Mouse (Mus musculus): ENCODE measurements at regions not wholly inside any gene's neighbourhood (a gene's known extent, or its start where the extent isn't known, plus 50 kb on each side); places are given as distances from the start of the nearest gene placed in this dataset.

DNA sequence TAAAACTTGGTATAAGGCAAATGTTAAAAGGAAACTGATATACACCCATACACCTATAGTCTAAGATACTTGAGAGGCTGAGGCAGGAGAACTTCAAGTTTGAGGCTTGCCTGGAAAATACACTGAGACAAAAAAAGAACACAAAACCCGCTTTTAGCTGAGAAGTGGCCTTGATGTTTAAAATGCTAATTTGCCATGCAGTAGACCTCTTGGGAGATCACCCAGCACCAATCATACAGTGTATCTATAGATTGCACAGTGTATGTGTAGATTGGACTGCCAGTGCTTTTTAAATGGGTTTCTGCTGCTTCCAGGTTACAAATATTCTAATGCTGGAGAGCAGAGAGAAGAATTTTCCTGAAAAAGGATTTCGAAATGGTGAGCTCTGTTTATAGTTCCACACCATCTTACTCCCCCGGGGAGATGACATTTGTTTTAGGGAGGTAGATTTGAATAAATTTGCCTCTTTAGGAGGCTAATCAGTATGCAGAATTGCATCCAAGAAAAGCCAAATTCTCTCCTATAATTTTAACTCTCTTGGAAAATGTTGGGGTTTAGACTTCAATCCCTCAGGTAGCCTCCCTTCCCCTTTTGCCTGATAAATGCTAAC is 194.0 kb downstream of the Otol1 start:
- no peak for DNase-seq (ENCODE audit: low spot score in 2 of 2)

GRCm38 (mm10) chr3:70215195-70215594 is 207.8 kb downstream of the Otol1 start:
- DNase-seq (ENCODE audit: low spot score in 2 of 2), result no peak

DNA sequence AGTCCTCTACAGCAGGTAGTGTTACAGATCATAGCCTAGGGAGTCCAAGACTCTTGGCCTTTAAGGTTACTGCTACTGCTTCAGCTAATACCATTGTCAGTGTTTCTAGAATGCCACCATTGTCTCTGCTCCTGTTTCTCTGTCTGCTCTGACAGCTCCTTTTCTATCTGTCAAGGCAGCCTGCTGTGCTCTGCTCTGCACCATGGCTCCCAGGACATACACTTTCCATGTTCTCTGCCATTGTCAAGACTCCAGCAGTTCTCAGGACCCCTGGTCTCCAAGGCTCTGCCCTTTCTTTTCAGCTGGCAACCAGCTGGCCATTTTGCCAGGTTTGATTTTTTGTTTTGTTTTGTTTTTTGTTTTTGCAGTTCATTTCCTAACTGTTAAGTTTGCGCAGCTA is 208.7 kb downstream of the Otol1 start:
- DNase-seq (ENCODE audit: low spot score in 2 of 2), result no peak

DNA sequence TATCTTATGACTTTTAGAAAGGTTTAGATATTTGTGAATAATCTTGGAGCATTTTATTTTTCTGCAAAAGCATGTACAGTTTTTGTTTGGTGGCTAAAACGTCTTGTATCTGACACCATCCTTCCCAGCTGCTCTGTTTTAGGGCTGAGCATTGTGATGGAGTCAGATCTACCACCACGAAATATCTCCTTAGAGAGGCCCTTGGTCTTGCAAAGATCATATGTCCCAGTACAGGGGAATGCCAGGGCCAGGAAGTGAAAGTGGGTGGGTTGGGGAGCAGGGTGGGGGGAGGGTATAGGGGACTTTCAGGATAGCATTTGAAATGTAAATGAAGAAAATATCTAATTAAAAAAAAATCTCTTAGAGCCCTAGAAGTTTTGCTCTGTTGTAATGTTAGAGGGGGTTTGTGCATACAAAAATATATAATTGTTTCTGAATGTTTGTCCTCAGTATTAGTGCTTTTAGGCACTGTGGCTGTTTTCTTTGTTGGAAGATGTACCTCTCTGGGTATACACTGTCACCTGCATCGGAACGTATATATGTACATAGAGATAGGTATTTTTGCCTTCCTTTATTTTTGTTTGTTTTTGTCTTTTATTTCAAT is 211.4 kb downstream of the Otol1 start:
- DNase-seq (ENCODE audit: low spot score in 2 of 2), result no peak

DNA sequence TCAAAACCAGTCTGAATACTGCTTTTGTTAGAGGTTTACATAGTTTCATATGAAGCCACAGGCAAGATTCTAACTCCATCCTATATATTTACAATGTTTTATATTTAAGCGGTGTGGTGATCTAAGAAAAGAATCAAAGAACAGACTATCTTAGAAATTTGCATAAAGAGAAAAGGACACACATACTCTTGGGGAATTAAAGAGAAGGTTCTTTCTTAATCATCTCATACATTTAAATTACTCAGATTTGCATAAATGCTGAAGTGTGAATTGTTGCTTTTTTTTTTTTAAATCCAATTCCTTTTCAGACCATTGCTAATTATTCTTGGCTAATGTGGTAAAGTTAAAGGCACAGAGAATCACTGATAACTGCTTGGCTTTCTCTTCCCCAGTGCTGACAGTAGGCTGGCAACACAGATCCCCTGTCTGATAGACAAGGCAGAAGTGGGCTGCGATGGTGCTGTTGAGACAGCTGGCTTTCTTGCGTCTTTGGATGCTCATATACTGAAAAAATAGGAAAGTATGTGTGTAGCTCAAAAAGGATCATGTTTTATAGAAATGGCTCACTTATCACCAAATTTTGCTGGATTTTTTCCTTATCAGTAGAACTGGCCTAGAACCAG is 216.1 kb downstream of the Otol1 start:
- DNase-seq (ENCODE audit: low spot score in 2 of 2), result no peak

DNA sequence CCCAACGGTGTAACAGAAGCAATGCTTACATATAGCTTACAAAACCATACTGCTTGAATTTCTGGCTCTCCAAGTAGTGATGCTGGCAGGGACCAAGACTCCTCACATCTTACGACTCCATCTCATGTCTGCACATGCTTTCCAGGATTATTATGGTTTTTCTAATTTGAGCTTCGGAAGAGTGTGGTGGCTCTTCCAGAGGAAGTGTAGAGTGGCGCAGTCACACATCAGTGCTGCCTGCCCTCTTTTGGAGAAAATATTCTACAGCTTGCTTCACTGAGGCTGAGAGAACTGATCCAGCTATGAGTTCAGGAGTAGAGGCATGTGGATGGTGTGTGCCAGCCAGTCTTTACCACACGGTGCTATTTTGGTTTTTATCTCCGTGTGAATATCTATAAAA is 217.4 kb downstream of the Otol1 start:
- DNase-seq (ENCODE audit: low spot score in 2 of 2), result no peak

- DNase-seq (ENCODE audit: low spot score in 2 of 2), result no peak
These were observed 219.8 kb downstream of the Otol1 start for GRCm38 (mm10) chr3:70227165-70227564.

- no peak for DNase-seq (ENCODE audit: low spot score in 2 of 2)
These were observed 241.2 kb downstream of the Otol1 start for GRCm38 (mm10) chr3:70248655-70249054.

GRCm38 (mm10) chr3:70249922-70250321 is 242.5 kb downstream of the Otol1 start:
- DNase-seq (ENCODE audit: low spot score in 2 of 2), result no peak

DNA sequence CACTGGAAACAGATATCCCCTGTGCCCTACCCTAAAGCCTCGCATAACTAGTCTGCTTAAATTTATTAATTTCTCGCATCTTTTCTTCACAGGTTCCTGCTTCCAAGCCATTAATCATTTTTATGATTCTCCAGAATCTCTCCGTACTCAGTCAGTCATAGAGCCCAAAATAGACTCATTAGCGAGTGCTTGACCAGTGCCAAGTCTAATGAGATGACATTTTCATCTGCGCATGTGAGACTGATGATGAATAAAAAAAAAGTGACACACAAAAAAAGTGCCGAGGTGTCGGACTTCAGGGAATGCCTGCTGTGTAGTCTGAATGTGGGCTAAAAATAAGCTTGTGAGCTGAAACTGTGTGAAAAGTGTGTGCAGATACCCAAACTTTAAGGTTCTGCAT is 243.3 kb downstream of the Otol1 start:
- DNase-seq (ENCODE audit: low spot score in 2 of 2), result no peak

DNA sequence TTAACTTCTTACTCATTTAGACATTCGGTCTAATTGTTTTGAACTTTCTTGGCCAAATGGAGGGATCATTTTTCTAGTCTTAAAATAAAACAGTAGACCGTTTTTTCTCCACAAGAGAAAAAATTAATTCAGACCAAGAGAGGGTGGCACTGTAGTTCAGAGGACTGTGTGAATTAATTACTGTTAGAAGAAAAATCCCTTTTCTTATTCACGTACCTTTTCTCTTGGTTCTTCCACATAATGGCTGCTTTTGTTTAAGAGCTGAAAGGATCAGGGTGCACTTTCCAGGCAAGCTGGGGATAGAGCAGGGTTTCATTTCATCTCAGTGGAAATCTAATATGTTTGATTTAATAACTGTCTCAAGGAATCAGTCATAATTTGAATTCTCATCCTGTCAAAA is 255.9 kb downstream of the Otol1 start:
- DNase-seq (ENCODE audit: low spot score in 2 of 2), result no peak

GRCm38 (mm10) chr3:70288590-70289388 is 281.4 kb downstream of the Otol1 start:
- DNase-seq (ENCODE audit: low spot score in 2 of 2), result no peak

GRCm38 (mm10) chr3:70307556-70307955 is 300.1 kb downstream of the Otol1 start:
- DNase-seq (ENCODE audit: low spot score in 2 of 2), result no peak

DNA sequence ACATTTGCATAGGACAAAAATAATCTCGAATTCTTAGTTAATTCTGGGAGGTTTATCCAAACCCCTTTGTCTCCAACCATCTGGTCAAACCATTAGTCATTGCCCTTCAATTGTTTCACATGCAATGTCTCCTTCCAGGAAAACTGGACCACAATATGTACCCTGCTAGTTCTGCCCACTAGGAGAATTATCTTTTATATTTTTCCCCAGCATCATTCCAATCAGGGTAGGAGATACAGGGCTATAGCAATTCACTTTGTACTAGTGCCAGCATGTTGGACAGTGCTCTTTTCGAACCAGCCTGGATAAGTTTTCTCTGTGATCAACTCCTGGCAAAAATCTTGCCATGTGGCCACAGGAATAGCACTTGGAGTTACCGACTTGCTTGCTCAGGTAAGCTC is 300.6 kb downstream of the Otol1 start:
- DNase-seq (ENCODE audit: low spot score in 2 of 2), result no peak

- DNase-seq (ENCODE audit: low spot score in 2 of 2), result no peak
These were observed 301.9 kb downstream of the Otol1 start for GRCm38 (mm10) chr3:70309304-70309703.

DNA sequence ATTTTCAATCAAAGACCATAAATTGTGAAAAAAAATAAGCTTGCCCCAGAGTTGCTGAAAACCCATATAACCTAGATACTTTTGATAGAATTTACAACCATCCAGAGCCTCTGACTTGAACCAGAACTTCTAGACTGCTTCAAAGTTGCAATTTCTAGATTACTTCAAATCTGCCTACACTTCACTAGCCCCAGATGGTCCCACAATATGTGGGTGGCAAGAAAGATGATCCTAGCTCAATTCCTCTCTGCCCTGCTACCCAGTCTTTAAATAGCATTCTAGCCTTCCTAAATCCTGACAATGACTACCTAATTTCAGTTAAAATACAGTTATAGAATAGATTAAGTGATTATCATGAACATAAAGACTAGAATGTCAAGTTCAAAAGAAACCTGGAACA is 303.6 kb downstream of the Otol1 start:
- no peak for DNase-seq (ENCODE audit: low spot score in 2 of 2)

DNA sequence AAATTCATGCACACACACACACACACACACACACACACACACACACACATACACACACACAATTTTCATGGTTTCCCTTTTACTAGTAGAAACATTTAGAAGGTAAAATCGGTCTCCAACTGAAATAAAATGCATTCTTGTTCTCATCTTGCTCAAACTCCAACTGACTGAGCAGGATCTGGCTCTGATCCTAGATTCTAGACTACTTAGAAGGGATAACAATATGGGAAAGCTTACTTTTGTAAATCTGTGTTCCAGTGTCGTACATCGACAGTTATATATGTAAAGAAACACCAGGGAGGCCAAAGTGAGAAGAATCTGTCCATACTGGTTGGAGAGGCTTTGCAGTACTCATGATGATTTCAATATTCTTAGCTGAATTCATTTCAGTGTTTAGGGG is 304.6 kb downstream of the Otol1 start:
- DNase-seq (ENCODE audit: low spot score in 2 of 2), result no peak

GRCm38 (mm10) chr3:70313119-70313868 is 305.9 kb downstream of the Otol1 start:
- no peak for DNase-seq (ENCODE audit: low spot score in 2 of 2)

- DNase-seq (ENCODE audit: low spot score in 2 of 2), result no peak
These were observed 306.8 kb downstream of the Otol1 start for GRCm38 (mm10) chr3:70314239-70314638.

GRCm38 (mm10) chr3:70318377-70318776 is 311.0 kb downstream of the Otol1 start:
- no peak for DNase-seq (ENCODE audit: low spot score in 2 of 2)

DNA sequence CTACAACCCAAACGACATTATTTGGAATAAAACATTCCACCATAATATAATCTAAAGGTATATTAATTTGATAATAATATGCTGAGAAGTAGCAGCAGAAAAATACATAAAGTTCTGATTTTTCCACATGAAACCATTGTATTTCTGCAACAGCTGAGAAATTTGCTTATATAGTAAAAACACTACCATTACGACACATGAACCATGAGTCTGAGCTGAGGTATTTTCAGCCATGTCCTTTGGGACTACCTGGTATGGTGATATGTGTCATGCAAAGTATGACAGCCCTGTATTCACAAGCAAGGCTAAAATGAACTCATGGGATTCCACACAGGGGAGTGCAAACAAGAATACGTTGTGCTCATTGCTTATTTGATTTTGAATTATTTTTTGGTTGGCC is 311.7 kb downstream of the Otol1 start:
- DNase-seq (ENCODE audit: low spot score in 2 of 2), result no peak
